Mouse (Mus musculus): Measurements from ENCODE around the gene Lingo1. TPM values are rescaled to one million over a fixed set of nuclear protein-coding genes. Genes with fewer than 3 reads are reported as not detected.

Lingo1 gene
- 1.0 and 1.7 TPM in 2 replicates for polyA plus RNA-seq (2015; fragmentation: Nextera tagmentation; extraction: Ambion mirVana)

DNA sequence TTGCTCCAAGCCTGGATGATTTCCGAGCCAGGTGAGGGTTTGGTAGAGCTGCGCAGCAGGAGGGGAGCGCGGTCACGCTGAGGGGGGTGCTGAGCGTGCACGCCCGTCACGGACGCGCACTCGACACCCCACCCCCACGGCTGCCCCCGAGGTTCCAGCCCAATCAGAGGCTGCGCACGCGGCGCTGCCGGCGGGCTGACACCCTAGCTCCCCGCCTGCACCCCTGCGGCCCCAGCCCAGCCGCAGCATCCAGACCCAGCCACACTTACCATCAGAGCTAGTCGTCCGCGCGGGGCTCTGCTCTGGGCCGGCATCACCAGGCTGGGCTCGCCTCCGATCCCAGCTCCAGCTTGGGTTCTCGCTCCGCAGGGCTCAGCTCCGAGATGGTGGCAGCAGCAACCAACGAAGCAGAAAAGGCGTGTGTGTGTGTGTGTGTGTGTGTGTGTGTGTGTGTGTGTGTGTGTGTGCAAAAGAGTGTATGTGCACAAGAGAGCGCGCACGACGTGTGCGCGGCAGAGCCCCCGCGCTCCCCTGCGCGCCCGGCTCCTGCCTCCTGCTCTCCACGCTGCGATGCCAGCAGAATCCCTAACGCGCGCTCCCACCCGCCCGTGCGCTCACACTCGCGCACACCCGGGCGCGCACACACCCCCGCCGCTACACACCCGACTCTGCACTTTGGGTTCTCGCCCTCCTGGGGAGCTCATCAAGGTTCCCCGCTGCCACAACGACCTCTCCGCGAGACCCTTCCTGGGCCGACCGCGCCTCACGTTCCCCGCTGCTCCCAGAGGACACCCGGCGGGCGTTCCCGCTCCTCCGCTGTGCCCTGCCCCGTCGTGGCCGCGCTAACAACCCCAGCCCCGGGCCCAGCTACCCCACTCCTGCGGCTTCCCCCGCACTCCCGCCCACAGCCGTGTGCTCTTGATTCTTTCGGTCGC is at the start of gene Lingo1:
Gene Lingo1, minus strand, starts transcription at position 748 of the 935 bp plus-strand sequence.
- no peaks in the 10 kb centered on the region for H3K9me3 ChIP-seq (ENCODE audit: control insufficient read depth, low read length)
- H3K4me1 ChIP-seq (ENCODE audit: control insufficient read depth, insufficient read depth, low read length): peaks cover 10% of the 10 kb centered on the region; the same call in 1 of the 2 replicates
- ATAC-seq: peak; percentile 40; the same call in 1 of the 2 replicates
- H3K9ac ChIP-seq (ENCODE audit: low read depth, low read length): no peak within 1 kb of the TSS; the same call in 1 of the 2 replicates
- H3K27me3 ChIP-seq (replicated peaks; ENCODE audit: control insufficient read depth, insufficient read depth, low read length): peaks cover 53% of the 10 kb centered on the region
- no peak within 1 kb of the TSS for H3K27ac ChIP-seq (ENCODE audit: low read length)
- WGBS: under 1% methylated on average over 81 of the region's 88 CpGs
- H3K4me3 ChIP-seq (ENCODE audit: low read length): peak within 1 kb of the TSS; percentile 51
- no peaks in the 10 kb centered on the region for H3K36me3 ChIP-seq (ENCODE audit: control insufficient read depth, insufficient read depth, low read length)
- H3K4me2 ChIP-seq (ENCODE audit: low read depth, low read length): peak within 1 kb of the TSS; percentile 90

DNA sequence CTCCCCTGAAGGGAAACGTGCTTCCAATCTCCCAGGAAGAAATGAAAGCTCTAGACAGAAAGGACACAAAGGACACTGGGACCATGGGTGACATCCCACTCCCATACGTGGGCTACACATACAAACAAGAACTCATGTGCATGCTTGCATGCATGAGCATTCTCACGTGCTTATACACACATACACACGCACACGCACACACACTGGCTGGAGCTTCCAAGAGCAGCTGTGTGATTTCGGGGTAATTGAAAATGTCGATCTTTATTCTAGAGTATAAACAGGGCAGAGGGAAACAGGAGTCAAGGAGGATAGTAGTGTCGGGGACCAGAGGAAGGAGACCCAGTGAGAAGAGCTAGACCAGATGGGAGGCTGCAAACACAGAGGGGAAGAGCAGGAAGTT is 48.4 kb upstream of the Lingo1 start:
- Histone ChIP-seq H3K9me3 (ENCODE audit: control insufficient read depth, low read length) (no peaks in the 10 kb centered on the region), H3K27me3 (replicated peaks; ENCODE audit: control insufficient read depth, insufficient read depth, low read length) (0 out of 2 replicates have a peak, but pooled peaks cover 3% of the 10 kb centered on the region), H3K4me2 (ENCODE audit: low read depth, low read length) (no peak overlapping the region), H3K4me3 (ENCODE audit: low read length) (no peak overlapping the region), H3K27ac (ENCODE audit: low read length) (peak overlapping the region; percentile 66; the same call in 1 of the 2 replicates), H3K36me3 (ENCODE audit: control insufficient read depth, insufficient read depth, low read length) (no peaks in the 10 kb centered on the region), H3K9ac (ENCODE audit: low read depth, low read length) (no peak overlapping the region), H3K4me1 (ENCODE audit: control insufficient read depth, insufficient read depth, low read length) (peaks cover 16% of the 10 kb centered on the region)
- 45% methylated on average over 8 of the region's 8 CpGs for WGBS
- peak; percentile 57 for ATAC-seq

- WGBS: 27% methylated on average over 7 of the region's 7 CpGs
- ATAC-seq: peak; percentile 38; the same call in 1 of the 2 replicates
- peaks cover 16% of the 10 kb centered on the region for H3K4me1 ChIP-seq (ENCODE audit: control insufficient read depth, insufficient read depth, low read length)
- peak overlapping the region; percentile 15; the same call in 1 of the 2 replicates for H3K9ac ChIP-seq (ENCODE audit: low read depth, low read length)
- H3K27ac ChIP-seq (ENCODE audit: low read length): peak overlapping the region; percentile 44
- no peaks in the 10 kb centered on the region for H3K36me3 ChIP-seq (ENCODE audit: control insufficient read depth, insufficient read depth, low read length)
- H3K4me2 ChIP-seq (ENCODE audit: low read depth, low read length): no peak overlapping the region
- H3K9me3 ChIP-seq (ENCODE audit: control insufficient read depth, low read length): no peaks in the 10 kb centered on the region
- 0 out of 2 replicates have a peak, but pooled peaks cover 3% of the 10 kb centered on the region for H3K27me3 ChIP-seq (replicated peaks; ENCODE audit: control insufficient read depth, insufficient read depth, low read length)
- H3K4me3 ChIP-seq (ENCODE audit: low read length): no peak overlapping the region
Measured at GRCm38 (mm10) chr9:56843679-56844188, 47.5 kb upstream of the Lingo1 start.

GRCm38 (mm10) chr9:56842303-56842719 is 46.0 kb upstream of the Lingo1 start:
- H3K4me2 ChIP-seq (ENCODE audit: low read depth, low read length): no peak overlapping the region
- ATAC-seq: peak; percentile 30; the same call in 1 of the 2 replicates
- WGBS: 20% methylated on average over 3 of the region's 3 CpGs

GRCm38 (mm10) chr9:56841864-56842263 is 45.6 kb upstream of the Lingo1 start:
- Histone ChIP-seq H3K4me1 (ENCODE audit: control insufficient read depth, insufficient read depth, low read length) (peaks cover 16% of the 10 kb centered on the region), H3K36me3 (ENCODE audit: control insufficient read depth, insufficient read depth, low read length) (no peaks in the 10 kb centered on the region), H3K27ac (ENCODE audit: low read length) (no peak overlapping the region), H3K27me3 (replicated peaks; ENCODE audit: control insufficient read depth, insufficient read depth, low read length) (0 out of 2 replicates have a peak, but pooled peaks cover 3% of the 10 kb centered on the region), H3K9ac (ENCODE audit: low read depth, low read length) (no peak overlapping the region), H3K4me2 (ENCODE audit: low read depth, low read length) (no peak overlapping the region), H3K9me3 (ENCODE audit: control insufficient read depth, low read length) (no peaks in the 10 kb centered on the region), H3K4me3 (ENCODE audit: low read length) (no peak overlapping the region)
- ATAC-seq: no peak

More at GRCm38 (mm10) chr9:56842303-56842719, 46.0 kb upstream of the Lingo1 start:
- H3K27me3 ChIP-seq (replicated peaks; ENCODE audit: control insufficient read depth, insufficient read depth, low read length): 0 out of 2 replicates have a peak, but pooled peaks cover 3% of the 10 kb centered on the region
- no peak overlapping the region for H3K27ac ChIP-seq (ENCODE audit: low read length)
- no peak overlapping the region for H3K4me3 ChIP-seq (ENCODE audit: low read length)
- H3K4me1 ChIP-seq (ENCODE audit: control insufficient read depth, insufficient read depth, low read length): peaks cover 16% of the 10 kb centered on the region
- H3K9me3 ChIP-seq (ENCODE audit: control insufficient read depth, low read length): no peaks in the 10 kb centered on the region
- H3K9ac ChIP-seq (ENCODE audit: low read depth, low read length): no peak overlapping the region
- H3K36me3 ChIP-seq (ENCODE audit: control insufficient read depth, insufficient read depth, low read length): no peaks in the 10 kb centered on the region

DNA sequence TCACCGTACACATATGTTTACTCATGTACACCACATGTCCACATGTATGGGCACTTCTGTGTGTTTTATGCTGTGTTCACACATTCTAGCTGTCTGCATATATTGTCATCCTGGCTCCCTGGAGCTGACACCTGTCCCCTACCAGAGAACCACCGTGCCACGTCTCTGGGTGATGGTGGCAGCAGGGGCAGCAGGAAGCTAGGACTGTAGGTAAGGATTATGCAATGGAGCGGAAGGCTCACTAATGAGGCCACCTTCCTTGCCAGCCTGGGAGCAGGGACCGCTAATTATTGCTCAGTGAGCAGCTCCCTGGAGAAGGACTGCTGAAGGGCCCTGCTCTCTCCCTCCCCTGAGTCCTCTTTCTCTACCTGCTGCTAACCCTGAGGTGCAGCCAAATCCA is 44.5 kb upstream of the Lingo1 start:
- Histone ChIP-seq H3K4me2 (ENCODE audit: low read depth, low read length) (no peak overlapping the region), H3K4me3 (ENCODE audit: low read length) (no peak overlapping the region), H3K9me3 (ENCODE audit: control insufficient read depth, low read length) (no peaks in the 10 kb centered on the region), H3K27ac (ENCODE audit: low read length) (no peak overlapping the region), H3K36me3 (ENCODE audit: control insufficient read depth, insufficient read depth, low read length) (no peaks in the 10 kb centered on the region), H3K9ac (ENCODE audit: low read depth, low read length) (no peak overlapping the region), H3K27me3 (replicated peaks; ENCODE audit: control insufficient read depth, insufficient read depth, low read length) (0 out of 2 replicates have a peak, but pooled peaks cover 3% of the 10 kb centered on the region), H3K4me1 (ENCODE audit: control insufficient read depth, insufficient read depth, low read length) (peaks cover 16% of the 10 kb centered on the region)
- no peak for ATAC-seq
- 78% methylated on average over 5 of the region's 5 CpGs for WGBS

- H3K4me3 ChIP-seq (ENCODE audit: low read length): no peak overlapping the region
- 0 out of 2 replicates have a peak, but pooled peaks cover 6% of the 10 kb centered on the region for H3K4me1 ChIP-seq (ENCODE audit: control insufficient read depth, insufficient read depth, low read length)
- no peak overlapping the region for H3K27ac ChIP-seq (ENCODE audit: low read length)
- H3K36me3 ChIP-seq (ENCODE audit: control insufficient read depth, insufficient read depth, low read length): no peaks in the 10 kb centered on the region
- no peaks in the 10 kb centered on the region for H3K9me3 ChIP-seq (ENCODE audit: control insufficient read depth, low read length)
- no peaks in the 10 kb centered on the region for H3K27me3 ChIP-seq (replicated peaks; ENCODE audit: control insufficient read depth, insufficient read depth, low read length)
- no peak overlapping the region for H3K9ac ChIP-seq (ENCODE audit: low read depth, low read length)
- H3K4me2 ChIP-seq (ENCODE audit: low read depth, low read length): no peak overlapping the region
- no peak for ATAC-seq
- WGBS: 73% methylated on average over 5 of the region's 5 CpGs
Measured at GRCm38 (mm10) chr9:56835152-56835551, 38.9 kb upstream of the Lingo1 start.

DNA sequence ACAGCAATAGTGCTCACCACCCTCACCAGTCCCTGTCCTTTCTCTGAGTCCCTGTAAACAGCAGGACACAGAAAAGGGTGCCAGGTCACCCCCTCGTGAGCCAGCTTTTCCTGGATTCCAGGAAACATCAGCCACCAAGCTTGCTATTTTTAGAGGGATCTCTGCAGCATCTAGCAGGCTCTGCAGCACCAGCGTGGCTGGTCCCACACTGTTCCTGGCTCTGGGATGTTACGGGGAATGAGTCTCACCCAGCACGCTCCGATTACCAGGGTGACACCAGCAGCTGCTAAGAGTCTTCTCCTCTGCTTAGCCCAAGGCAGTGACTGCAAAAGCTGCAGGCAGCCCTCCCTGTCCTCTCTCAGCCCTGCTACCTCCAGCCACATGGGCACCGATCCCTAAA is 36.6 kb upstream of the Lingo1 start:
- H3K36me3 ChIP-seq (ENCODE audit: control insufficient read depth, insufficient read depth, low read length): no peaks in the 10 kb centered on the region
- WGBS: 37% methylated on average over 6 of the region's 6 CpGs
- no peaks in the 10 kb centered on the region for H3K27me3 ChIP-seq (replicated peaks; ENCODE audit: control insufficient read depth, insufficient read depth, low read length)
- H3K4me1 ChIP-seq (ENCODE audit: control insufficient read depth, insufficient read depth, low read length): peaks cover 6% of the 10 kb centered on the region; the same call in 1 of the 2 replicates
- no peak overlapping the region for H3K27ac ChIP-seq (ENCODE audit: low read length)
- H3K9ac ChIP-seq (ENCODE audit: low read depth, low read length): no peak overlapping the region
- H3K4me2 ChIP-seq (ENCODE audit: low read depth, low read length): no peak overlapping the region
- no peaks in the 10 kb centered on the region for H3K9me3 ChIP-seq (ENCODE audit: control insufficient read depth, low read length)
- ATAC-seq: no peak
- H3K4me3 ChIP-seq (ENCODE audit: low read length): no peak overlapping the region

- Histone ChIP-seq H3K27me3 (replicated peaks; ENCODE audit: control insufficient read depth, insufficient read depth, low read length) (no peaks in the 10 kb centered on the region), H3K36me3 (ENCODE audit: control insufficient read depth, insufficient read depth, low read length) (no peaks in the 10 kb centered on the region), H3K4me3 (ENCODE audit: low read length) (no peak overlapping the region), H3K4me2 (ENCODE audit: low read depth, low read length) (no peak overlapping the region), H3K9ac (ENCODE audit: low read depth, low read length) (no peak overlapping the region), H3K4me1 (ENCODE audit: control insufficient read depth, insufficient read depth, low read length) (peaks cover 6% of the 10 kb centered on the region; the same call in 1 of the 2 replicates), H3K27ac (ENCODE audit: low read length) (no peak overlapping the region), H3K9me3 (ENCODE audit: control insufficient read depth, low read length) (no peaks in the 10 kb centered on the region)
- no peak for ATAC-seq
- WGBS: 80% methylated on average over 3 of the region's 3 CpGs
Measured at GRCm38 (mm10) chr9:56831904-56832303, 35.6 kb upstream of the Lingo1 start.

All from intestine, embryonic 16.5 days (tissue).